ENCODE assay signal across 10 mouse cellular contexts in genomic region chr5:91909010-91909620, GRCm38 (mm10). TPM values are rescaled to one million over a fixed set of nuclear protein-coding genes. Genes with fewer than 3 reads are reported as not detected.
A peak's percentile ranks its signal among the peaks of the same experiment; 100 is the strongest.
DNase-seq lines count a peak whose midpoint lies in the region; ATAC-seq lines count a peak whose summit lies in the region.
"Had no signal": no experiment of that assay in that cellular context is flagged by ENCODE, and none has a peak within 500 bp of the region (broad histone marks: within the 10 kb centered on the region; RNA-seq: fewer than 3 reads in every experiment).

No protein-coding gene starts in this region.

- H3K4me2 ChIP-seq in hindbrain, embryonic 13.5 days: no peak overlapping the region
- no peak overlapping the region for H3K4me2 ChIP-seq in hindbrain, embryonic 11.5 days (replicated peaks; ENCODE audit: low read depth, low read length)
- no peak overlapping the region for H3K4me2 ChIP-seq in liver, embryonic 12.5 days

- DNase-seq in adrenal gland, postnatal 14 days: peak; percentile 19
- no peak for DNase-seq in adrenal gland, postnatal 36 days
- DNase-seq in hindbrain, embryonic 11.5 days (ENCODE audit: low spot score): no peak
- peak; percentile 18 for DNase-seq in 3134 (ENCODE audit: extremely low read depth, insufficient read length, low spot score)
- peak; percentile 18 to 36 for DNase-seq in gastrocnemius, postnatal 4 days (ENCODE audit: low spot score in 2 of 2)
- no peak for DNase-seq in T-cell, adult 2 months (ENCODE audit: low spot score)
- DNase-seq: right cerebral cortex, adult 18-20 months had no signal

- no peaks in the 10 kb centered on the region for H3K9me3 ChIP-seq in hindbrain, embryonic 13.5 days
- no peaks in the 10 kb centered on the region for H3K9me3 ChIP-seq in hindbrain, embryonic 11.5 days (ENCODE audit: control insufficient read depth, low read length)
- H3K9me3 ChIP-seq in liver, embryonic 12.5 days (replicated peaks): no peaks in the 10 kb centered on the region
- H3K9me3 ChIP-seq: megakaryocyte, embryonic 14.5 days had no signal

- peak overlapping the region; percentile 58 for H3K27ac ChIP-seq in hindbrain, embryonic 13.5 days
- H3K27ac ChIP-seq in hindbrain, embryonic 11.5 days (ENCODE audit: low read depth, low read length): no peak overlapping the region
- no peak overlapping the region for H3K27ac ChIP-seq in liver, embryonic 12.5 days

- ATAC-seq in hindbrain, embryonic 13.5 days (ENCODE audit: low FRiP score): 0 out of 2 replicates have a peak, but pooled peaks have one; percentile 55
- ATAC-seq in hindbrain, embryonic 11.5 days (ENCODE audit: low FRiP score): no peak
- ATAC-seq in liver, embryonic 12.5 days: no peak

- 55% methylated on average over 10 of the region's 10 CpGs for WGBS in hindbrain, embryonic 13.5 days
- 67% methylated on average over 10 of the region's 10 CpGs for WGBS in hindbrain, embryonic 11.5 days
- WGBS in liver, embryonic 12.5 days (ENCODE audit: insufficient replicate concordance): 53% methylated on average over 10 of the region's 10 CpGs

- no peak overlapping the region for H3K9ac ChIP-seq in hindbrain, embryonic 13.5 days
- H3K9ac ChIP-seq in hindbrain, embryonic 11.5 days (ENCODE audit: low read depth, low read length): no peak overlapping the region
- no peak overlapping the region for H3K9ac ChIP-seq in liver, embryonic 12.5 days

- H3K27me3 ChIP-seq in hindbrain, embryonic 13.5 days: 0 out of 2 replicates have a peak, but pooled peaks cover 6% of the 10 kb centered on the region
- H3K27me3 ChIP-seq in hindbrain, embryonic 11.5 days (ENCODE audit: control insufficient read depth, insufficient read depth, low read length): no peaks in the 10 kb centered on the region
- H3K27me3 ChIP-seq in liver, embryonic 12.5 days (replicated peaks): no peaks in the 10 kb centered on the region

- peaks cover 14% of the 10 kb centered on the region for H3K4me1 ChIP-seq in hindbrain, embryonic 13.5 days (replicated peaks)
- no peaks in the 10 kb centered on the region for H3K4me1 ChIP-seq in hindbrain, embryonic 11.5 days (replicated peaks; ENCODE audit: control insufficient read depth, insufficient read depth, low read length)
- H3K4me1 ChIP-seq in liver, embryonic 12.5 days: no peaks in the 10 kb centered on the region

- no peaks in the 10 kb centered on the region for H3K36me3 ChIP-seq in hindbrain, embryonic 13.5 days
- no peaks in the 10 kb centered on the region for H3K36me3 ChIP-seq in hindbrain, embryonic 11.5 days (ENCODE audit: control insufficient read depth, insufficient read depth, low read length)
- no peaks in the 10 kb centered on the region for H3K36me3 ChIP-seq in liver, embryonic 12.5 days

- no peak overlapping the region for H3K4me3 ChIP-seq in hindbrain, embryonic 13.5 days
- no peak overlapping the region for H3K4me3 ChIP-seq in hindbrain, embryonic 11.5 days (ENCODE audit: low read depth, low read length)
- H3K4me3 ChIP-seq in liver, embryonic 12.5 days: no peak overlapping the region
- H3K4me3 ChIP-seq: megakaryocyte, embryonic 14.5 days had no signal

RNA-seq across cellular contexts. Expression of gene Rchy1, which starts 53.8 kb away (rescaled TPM):
- total RNA-seq in adrenal gland, postnatal 14 days (2021): 56.4 and 64.6 TPM in 2 replicates
- total RNA-seq in adrenal gland, postnatal 36 days (2021): 10 to 100 TPM; 61.9 to 78.5 TPM
- polyA plus RNA-seq in hindbrain, embryonic 13.5 days (2015; fragmentation: Nextera tagmentation; extraction: Ambion mirVana): 81.6 and 84.4 TPM in 2 replicates
- 46.0 and 58.4 TPM in 2 replicates for polyA plus RNA-seq in hindbrain, embryonic 11.5 days (2014; fragmentation: Nextera tagmentation; extraction: Ambion mirVana)
- total RNA-seq in gastrocnemius, postnatal 4 days (2021): 10 to 100 TPM; 42.5 to 45.0 TPM
- polyA plus RNA-seq in liver, embryonic 12.5 days (2016; fragmentation: Nextera tagmentation; extraction: Ambion mirVana): 44.0 and 45.8 TPM in 2 replicates

Comparison
In these comparisons a context has a peak if more than half of its experiments do, and no peak if none do; other contexts are left out.
1. DNase-seq: peak in adrenal gland, postnatal 14 days (single experiment), 3134 (single experiment) and gastrocnemius, postnatal 4 days (2 of 2); none in adrenal gland, postnatal 36 days (0 of 2), hindbrain, embryonic 11.5 days (single experiment) and T-cell, adult 2 months (single experiment).